Mouse (Mus musculus) lung, postnatal 4 days (tissue): ENCODE results near the gene Klc3.

Experiments used
- DNase-seq, 2 experiments: peaks; one replicate each; pipeline ENCODE4 v3.0.0; 2021

Klc3 gene

GRCm38 (mm10) chr7:19358634-19359033, 45.3 kb downstream of the Klc3 start:
- DNase-seq = no peak

GRCm38 (mm10) chr7:19357381-19358375, 46.2 kb downstream of the Klc3 start:
- no peak for DNase-seq

- DNase-seq = no peak
Observed at GRCm38 (mm10) chr7:19356311-19356710, 47.6 kb downstream of the Klc3 start.

- no peak for DNase-seq
Observed at GRCm38 (mm10) chr7:19354991-19355390, 48.9 kb downstream of the Klc3 start.

- no peak for DNase-seq
Observed at GRCm38 (mm10) chr7:19350221-19350620, 53.7 kb downstream of the Klc3 start.

- no peak for DNase-seq
Observed at GRCm38 (mm10) chr7:19349188-19349915, 54.6 kb downstream of the Klc3 start.

- DNase-seq = peak; percentile 94 to 97
Observed at GRCm38 (mm10) chr7:19344938-19345471, 58.9 kb downstream of the Klc3 start.
